Mouse (Mus musculus) large intestine, adult 2 months (tissue): Measurements from ENCODE around the gene Fxr2. TPM values are rescaled to one million over a fixed set of nuclear protein-coding genes. Genes with fewer than 3 reads are reported as not detected.
"Not testable (repeated sequence)": the region's sequence is repeated elsewhere in the genome, so short reads cannot be mapped to it uniquely, and the experiment has no call there.

Source experiments
- DNase-seq: peaks from one replicate; pipeline ENCODE4 v3.0.0-alpha.2; 2012; ENCODE audit warnings: low read depth, low spot score
- WGBS: fragments of 180-500 bp; shearing (Covaris S2); methylation state at CpG from one replicate; pipeline ENCODE4 v1.1.7; 2018; 5-methylcytosine and 5-hydroxymethylcytosine counted together
- polyA plus RNA-seq: library from polyadenylated mRNA; depleted of rRNA; stranded (reverse); fragments of >200 nt; gene quantifications from 2 replicates; pipeline ENCODE4 v1.2.3, GENCODE M21; 2012

Gene Fxr2
- polyA plus RNA-seq, 1 experiment, result 29.6 TPM

- DNase-seq, result no peak
- 82% methylated on average over 3 of the region's 3 CpGs for WGBS
These were observed 24.3 kb upstream of the Fxr2 start for GRCm38 (mm10) chr11:69608525-69608924.

GRCm38 (mm10) chr11:69609416-69609815 is 23.4 kb upstream of the Fxr2 start:
- 74% methylated on average over 7 of the region's 7 CpGs for WGBS
- DNase-seq, result no peak

GRCm38 (mm10) chr11:69610899-69611298 is 21.9 kb upstream of the Fxr2 start:
- WGBS, result 57% methylated on average over 4 of the region's 4 CpGs
- no peak for DNase-seq

GRCm38 (mm10) chr11:69613553-69614256 is 19.1 kb upstream of the Fxr2 start:
- peak; percentile 43 for DNase-seq
- 7% methylated on average over 19 of the region's 19 CpGs for WGBS

- WGBS, result 48% methylated on average over 11 of the region's 11 CpGs
These were observed 18.6 kb upstream of the Fxr2 start for GRCm38 (mm10) chr11:69614257-69614588.

GRCm38 (mm10) chr11:69616781-69617180 is 16.0 kb upstream of the Fxr2 start:
- no peak for DNase-seq
- WGBS, result 50% methylated on average over 10 of the region's 10 CpGs

More at GRCm38 (mm10) chr11:69614257-69614588, 18.6 kb upstream of the Fxr2 start:
- DNase-seq, result not testable (repeated sequence)

- no peak for DNase-seq
- 60% methylated on average over 5 of the region's 5 CpGs for WGBS
These were observed 15.0 kb upstream of the Fxr2 start, which contains the start of gene Shbg for GRCm38 (mm10) chr11:69617805-69618204. TSS of gene Shbg (minus strand) at chr11:69617905.

GRCm38 (mm10) chr11:69620394-69621081 is 12.3 kb upstream of the Fxr2 start:
- no peak for DNase-seq
- WGBS, result 54% methylated on average over 7 of the region's 7 CpGs

GRCm38 (mm10) chr11:69621571-69622268 is 11.1 kb upstream of the Fxr2 start, which contains the start of gene Sat2:
TSS of gene Sat2 (plus strand) at chr11:69622024.
- no peak for DNase-seq
- 10% methylated on average over 20 of the region's 20 CpGs for WGBS

GRCm38 (mm10) chr11:69622406-69622805 is 10.4 kb upstream of the Fxr2 start:
- 7% methylated on average over 6 of the region's 6 CpGs for WGBS
- no peak for DNase-seq

GRCm38 (mm10) chr11:69623006-69623405 is 9.8 kb upstream of the Fxr2 start:
- no peak for DNase-seq
- WGBS, result 67% methylated on average over 4 of the region's 4 CpGs

GRCm38 (mm10) chr11:69624339-69624738 is 8.5 kb upstream of the Fxr2 start:
- WGBS, result 72% methylated on average over 2 of the region's 2 CpGs
- not testable (repeated sequence) for DNase-seq

- 35% methylated on average over 6 of the region's 6 CpGs for WGBS
- DNase-seq, result peak; percentile 70
These were observed 4.5 kb upstream of the Fxr2 start for GRCm38 (mm10) chr11:69628286-69628685.

- 62% methylated on average over 1 of the region's 1 CpGs for WGBS
- DNase-seq, result no peak
These were observed 3.0 kb upstream of the Fxr2 start for GRCm38 (mm10) chr11:69629802-69630201.

- under 1% methylated on average over 48 of the region's 50 CpGs for WGBS
- DNase-seq, result no peak
These were observed 507 bp downstream of the Fxr2 start for GRCm38 (mm10) chr11:69633128-69633866.

GRCm38 (mm10) chr11:69635471-69635870 is 2.7 kb downstream of the Fxr2 start:
- DNase-seq, result no peak
- 61% methylated on average over 3 of the region's 3 CpGs for WGBS

- no peak for DNase-seq
- 82% methylated on average over 5 of the region's 5 CpGs for WGBS
These were observed 13.1 kb downstream of the Fxr2 start for GRCm38 (mm10) chr11:69645860-69646259.

- 74% methylated on average over 5 of the region's 5 CpGs for WGBS
- no peak for DNase-seq
These were observed 20.6 kb downstream of the Fxr2 start for GRCm38 (mm10) chr11:69653399-69653798.

GRCm38 (mm10) chr11:69654760-69655159 is 22.0 kb downstream of the Fxr2 start:
- DNase-seq, result no peak
- 40% methylated on average over 9 of the region's 9 CpGs for WGBS
